Mouse (Mus musculus) 3134 (cell line): Measurements from ENCODE around the gene Gm9833.
"Not testable (repeated sequence)": the region's sequence is repeated elsewhere in the genome, so short reads cannot be mapped to it uniquely, and the experiment has no call there.

ENCODE experiments used
- DNase-seq: peaks from one replicate; pipeline ENCODE4 v3.0.0-alpha.2; 2011; ENCODE audit warnings: low spot score; ENCODE audit not compliant: insufficient read length; ENCODE audit errors: extremely low read depth

Gene Gm9833

DNA sequence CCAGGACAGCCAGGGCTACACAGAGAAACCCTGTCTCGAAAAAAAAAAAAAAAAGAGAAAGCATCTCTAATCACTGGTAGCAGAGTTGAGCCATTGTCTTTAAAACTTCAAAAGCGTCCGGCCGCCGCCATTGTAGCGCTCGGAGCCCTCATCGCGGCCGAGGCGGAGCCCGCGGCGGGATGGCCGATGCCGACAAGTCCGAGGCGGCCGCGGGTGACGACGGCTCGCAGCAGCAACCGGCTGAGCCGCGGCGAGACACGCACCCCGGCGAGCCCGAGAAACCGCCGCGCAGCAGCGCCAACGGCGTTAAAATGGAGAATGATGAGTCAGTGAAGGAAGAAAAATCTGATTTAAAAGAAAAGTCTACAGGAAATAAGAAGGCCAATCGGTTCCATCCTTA, at the start of gene Gm9833:
TSS of gene Gm9833 (plus strand) at position 117 of the 400 bp plus-strand sequence.
- DNase-seq = not testable (repeated sequence)

DNA sequence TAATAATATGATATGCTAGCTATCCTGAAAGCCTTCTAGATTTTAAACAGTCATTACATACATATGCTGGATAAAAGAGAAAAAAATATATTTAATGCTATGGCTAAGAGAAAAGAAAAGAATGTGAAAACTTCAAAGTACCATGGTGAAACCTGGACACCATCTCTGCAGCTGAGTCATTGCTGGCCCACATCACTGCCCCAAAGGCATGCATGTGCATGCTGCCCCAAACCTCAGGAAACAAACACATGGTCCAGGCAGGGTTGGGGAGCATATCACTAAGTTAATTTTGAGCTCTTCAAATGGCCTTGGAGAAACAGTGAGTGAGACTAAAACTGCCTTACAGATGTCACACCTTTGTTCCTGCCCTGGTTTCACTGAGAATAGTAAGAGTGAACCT, 17.8 kb upstream of the Gm9833 start:
- DNase-seq = no peak

DNA sequence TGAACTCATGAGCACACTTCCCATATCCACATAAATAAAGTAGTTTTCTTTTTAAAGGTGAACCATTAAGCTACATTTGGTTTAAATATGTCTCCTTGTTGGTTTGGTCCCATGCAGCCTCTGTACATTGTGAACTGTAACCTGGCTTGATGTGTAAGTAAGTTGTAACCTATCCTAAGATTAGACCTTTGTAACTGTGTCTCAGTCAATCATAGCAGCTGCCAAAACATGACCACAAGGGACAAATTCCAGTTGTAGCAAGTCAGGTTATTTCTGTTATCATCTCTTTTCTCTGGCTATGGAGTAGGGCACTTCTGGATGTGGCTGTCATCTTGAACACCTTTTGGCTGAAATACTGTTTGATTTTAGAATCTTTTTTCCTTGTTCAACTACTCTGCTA, 12.1 kb upstream of the Gm9833 start:
- DNase-seq = no peak

DNA sequence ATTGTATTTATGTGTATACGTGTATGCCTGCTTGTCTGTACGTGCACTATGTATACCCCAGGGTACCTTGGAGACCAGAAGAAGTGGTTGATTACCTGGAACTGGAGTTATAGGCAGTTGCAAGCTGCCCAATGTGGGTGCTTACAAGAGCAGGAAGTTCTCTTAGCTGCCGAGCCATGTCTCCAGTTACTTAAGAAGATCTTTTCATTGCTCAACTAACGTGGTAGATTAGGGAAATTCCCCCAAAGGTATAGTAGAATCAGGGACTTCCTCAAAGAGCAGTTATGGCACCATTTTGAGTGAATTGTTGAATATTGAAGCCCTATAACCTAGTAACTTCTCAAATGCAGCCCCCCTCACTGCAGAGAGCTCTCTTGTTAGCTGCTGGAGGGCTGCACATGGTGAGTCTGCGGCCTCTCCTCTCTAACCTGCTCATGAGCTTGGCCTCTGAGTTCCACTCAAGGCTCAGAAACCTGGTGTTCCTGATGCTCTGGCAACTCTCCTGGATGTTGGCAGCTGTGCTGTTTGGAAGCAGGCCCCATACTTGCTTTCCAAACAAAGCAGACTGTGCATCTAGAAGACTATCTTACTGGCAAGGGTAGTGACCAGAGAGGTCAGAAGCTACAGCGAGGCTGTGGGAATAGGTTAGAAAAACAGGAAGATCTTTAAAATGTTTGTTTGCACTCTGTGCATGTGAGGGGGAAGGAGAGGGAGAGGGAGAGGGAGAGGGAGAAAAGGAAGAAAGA, 10.6 kb upstream of the Gm9833 start:
- no peak for DNase-seq

DNA sequence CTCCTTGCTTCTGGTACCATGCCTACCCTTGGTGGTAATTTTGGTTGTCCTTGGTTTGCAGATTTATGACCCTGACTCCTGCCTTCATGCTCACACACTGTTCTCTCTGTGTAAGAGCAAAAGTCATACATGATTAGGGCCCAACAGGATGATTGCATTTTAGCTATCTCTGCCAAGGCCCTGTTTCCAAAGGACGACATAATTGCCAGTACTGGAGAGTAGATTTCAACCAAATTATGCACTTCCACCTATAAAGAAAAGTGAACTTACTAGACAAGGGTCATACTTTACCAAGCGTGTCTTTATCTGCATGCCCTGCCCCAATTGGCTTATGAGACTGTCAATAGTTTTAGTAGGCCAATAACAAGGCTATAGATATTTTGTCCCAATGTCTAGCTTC, 9.8 kb upstream of the Gm9833 start:
- no peak for DNase-seq

DNA sequence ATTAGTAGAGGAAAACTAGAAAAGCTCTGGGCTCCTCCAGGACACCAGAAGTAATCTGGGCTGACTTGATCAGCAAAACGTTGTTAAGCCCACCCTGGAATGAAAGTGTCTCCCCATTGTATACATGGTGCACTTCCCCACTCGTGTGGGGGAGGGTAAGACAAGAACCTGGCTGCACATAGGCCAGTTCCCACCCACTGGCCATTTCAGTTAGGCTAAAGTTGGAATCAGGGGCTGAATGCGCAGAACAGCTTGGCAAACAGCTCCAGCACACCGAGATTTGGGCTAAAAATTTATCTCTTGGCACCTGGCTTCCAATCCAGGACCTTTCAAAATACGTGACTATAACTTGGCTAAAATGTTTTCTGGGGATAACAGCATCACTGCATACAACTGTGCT, 6.6 kb upstream of the Gm9833 start:
- no peak for DNase-seq

DNA sequence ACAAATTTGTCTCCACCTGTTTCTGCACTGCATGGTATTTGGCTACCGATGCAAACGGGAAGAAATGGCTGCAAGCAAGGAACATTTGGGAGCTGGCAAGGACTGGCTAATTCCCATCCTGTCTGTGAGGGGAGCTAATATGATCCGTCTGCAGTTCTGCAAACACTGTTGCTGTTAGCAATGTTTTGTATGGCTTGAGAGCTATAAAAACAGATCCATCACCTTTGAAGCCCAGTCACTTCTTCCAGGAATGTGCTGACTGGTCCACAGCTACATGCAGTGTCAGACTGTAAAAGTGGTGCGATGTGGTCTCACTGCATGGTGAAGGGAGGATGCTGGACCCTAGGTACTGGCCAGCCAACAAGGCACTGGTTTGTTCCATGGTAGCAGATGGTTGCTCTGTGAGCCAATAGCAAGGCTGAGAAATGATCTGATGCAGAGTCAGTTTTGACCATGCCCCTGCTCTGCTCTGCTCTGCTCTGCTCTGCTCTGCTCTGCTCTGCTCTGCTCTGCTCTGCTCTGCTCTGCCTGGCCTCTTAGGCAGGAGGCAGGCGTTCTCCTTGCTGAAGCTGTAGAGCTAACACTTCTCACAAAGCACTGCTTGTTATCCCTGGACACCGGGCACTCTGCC, 5.9 kb upstream of the Gm9833 start:
- DNase-seq = no peak

DNA sequence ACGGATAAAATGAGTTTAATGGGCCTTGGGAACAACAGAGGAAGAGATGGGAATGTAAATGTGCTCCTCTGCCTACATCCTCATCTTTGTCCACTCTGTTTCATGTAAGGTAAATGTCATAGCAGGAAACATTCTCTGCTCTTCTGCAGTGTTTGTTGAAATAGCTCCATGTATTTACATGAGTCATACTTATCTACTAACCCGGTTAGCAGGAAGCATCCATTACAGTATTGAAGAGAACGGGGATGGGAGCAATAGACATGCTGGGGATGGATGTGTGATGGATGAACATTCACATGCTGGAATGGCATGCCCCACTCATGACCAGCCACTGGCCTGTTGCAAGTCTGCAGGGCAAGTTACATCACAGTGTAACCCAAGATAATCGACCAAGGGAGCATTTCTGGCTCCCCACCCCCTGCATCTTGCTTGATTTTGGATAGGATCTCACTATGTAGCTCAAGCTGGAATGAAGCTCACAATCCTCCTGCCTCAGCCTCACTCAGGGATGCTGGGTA, 5.3 kb upstream of the Gm9833 start:
- DNase-seq = no peak

DNA sequence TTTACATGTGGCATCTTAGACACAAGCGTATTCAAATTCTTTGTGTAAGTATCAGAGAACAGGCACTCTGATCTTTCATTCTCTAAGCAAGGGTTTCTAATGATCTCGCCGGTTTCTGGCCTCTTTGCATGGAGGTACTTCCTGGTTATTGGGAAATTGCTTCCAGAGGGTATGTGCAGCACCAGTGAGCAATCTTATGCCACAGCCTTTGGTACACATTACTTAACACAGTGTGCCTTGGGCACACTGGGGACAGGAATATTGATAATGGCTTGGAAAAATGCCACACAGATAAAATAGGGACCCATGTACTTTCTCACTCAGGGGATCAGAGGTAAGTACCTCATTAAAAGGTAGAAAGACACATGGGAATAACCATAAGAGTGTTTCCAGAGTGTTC, 3.8 kb upstream of the Gm9833 start:
- no peak for DNase-seq

DNA sequence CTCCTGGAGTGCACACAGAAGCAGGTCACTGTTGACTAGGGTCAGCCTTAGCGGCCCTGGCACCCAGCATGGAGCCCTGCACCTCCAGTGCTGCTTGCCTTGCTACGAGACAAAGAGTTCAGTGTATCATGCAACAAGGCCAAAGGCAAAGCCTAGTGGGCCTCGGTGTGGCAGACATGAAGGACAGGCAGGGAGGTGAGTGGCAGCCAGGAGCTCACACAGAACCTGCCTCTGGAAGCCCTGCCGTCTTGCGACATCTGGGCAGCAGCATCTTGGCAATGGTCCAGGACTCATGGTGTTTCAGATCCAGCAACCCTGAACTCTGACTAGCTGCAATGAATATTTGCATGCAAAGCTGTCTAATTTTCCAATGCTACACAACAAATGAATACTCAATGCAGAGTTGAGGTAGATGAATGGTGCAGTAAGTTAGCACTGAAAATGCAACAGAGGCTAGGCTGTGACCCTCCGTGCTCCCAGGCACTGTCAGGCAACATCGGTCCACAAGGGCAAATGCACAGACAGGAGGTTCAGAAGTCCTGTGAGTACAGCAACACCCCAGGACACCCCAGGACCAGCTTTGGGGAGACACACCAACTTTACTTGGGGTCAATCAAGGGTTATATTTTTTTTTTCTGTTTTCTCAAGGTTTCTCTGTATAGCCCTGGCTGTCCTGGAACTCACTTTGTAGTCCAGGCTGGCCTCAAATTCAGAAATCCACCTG, 2.4 kb upstream of the Gm9833 start:
- DNase-seq = peak; percentile 30

DNA sequence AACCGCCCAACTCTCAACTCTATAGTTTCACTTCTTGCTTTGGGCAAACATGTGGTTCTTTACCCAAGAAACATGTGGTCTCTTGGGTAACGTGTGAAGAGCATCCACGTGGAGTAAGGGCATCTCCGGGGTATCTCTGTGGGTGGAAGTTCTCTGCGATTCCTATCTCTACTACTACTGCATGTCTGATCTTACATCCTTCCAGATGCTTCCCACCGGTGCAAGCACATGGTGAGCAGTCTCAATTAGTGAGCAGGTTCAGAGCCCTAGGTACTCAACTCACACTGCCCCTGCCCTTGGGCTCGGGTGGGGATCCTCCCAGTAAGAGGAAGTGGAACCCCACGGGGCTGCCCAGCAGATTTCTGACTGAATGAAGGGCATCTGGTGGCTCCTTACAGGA, 399 bp upstream of the Gm9833 start:
- DNase-seq = no peak

DNA sequence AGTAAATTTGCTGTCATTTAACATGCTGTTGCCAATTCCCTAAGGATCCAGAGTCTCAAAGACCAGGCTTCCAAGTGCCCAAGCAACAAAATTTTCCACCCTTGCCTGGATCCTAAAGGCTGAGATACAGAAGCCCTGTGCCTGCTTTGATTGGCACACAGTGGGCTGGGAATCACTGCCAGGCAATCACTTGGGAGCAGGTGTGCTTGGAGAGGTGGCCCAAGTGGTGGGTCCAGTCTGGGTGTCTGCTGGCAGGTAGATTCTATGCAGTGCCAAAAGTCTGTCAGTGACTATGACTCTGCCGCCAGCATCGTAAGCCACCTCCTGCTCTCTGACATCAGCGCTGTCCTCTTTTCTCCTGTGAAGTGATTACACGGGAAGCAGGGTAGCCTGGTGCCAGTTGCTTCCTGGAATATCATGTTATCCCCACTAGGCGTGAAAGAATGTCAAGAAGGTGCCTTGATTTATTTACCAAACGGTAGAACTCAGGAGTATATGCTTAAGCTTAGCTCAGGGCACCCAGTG, 3.8 kb downstream of the Gm9833 start:
- DNase-seq = no peak

DNA sequence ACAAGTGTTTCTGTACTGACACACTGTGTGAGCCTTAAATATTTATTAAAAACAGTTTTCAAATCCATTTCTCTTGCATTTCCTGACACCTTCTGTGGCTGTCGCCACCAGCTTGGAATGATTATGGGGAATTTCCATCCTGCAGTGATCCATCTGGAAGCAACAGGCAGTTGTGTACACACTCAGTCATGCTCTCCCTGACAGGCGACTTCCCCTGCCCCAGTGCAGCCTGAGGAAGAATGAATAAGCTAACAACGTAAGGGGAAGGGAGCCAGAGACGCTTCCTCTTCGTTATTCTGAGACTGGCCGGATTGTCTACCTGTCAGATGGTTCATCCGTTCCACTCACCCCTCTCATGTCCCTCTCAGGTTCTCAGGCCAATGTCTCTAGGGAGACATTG, 4.6 kb downstream of the Gm9833 start:
- DNase-seq = no peak

DNA sequence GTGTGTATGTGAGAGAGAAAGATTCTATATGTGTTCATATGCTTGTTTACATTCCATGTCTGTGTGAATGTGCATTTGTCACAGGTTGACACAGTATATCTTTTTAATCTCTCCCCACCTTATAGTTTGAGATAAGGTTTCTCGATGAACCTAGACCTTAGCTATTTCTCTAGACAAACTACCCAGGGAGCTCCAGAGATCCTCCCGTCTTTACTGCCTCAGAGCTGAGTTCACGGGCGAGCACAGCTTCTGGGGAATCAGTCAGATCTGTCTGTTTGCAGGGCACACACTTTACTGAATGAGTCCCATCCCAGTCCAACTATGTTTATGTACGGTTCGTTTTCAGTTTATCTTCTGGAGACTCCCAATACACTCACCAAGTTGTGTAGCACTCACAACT, 5.0 kb downstream of the Gm9833 start:
- DNase-seq = no peak

DNA sequence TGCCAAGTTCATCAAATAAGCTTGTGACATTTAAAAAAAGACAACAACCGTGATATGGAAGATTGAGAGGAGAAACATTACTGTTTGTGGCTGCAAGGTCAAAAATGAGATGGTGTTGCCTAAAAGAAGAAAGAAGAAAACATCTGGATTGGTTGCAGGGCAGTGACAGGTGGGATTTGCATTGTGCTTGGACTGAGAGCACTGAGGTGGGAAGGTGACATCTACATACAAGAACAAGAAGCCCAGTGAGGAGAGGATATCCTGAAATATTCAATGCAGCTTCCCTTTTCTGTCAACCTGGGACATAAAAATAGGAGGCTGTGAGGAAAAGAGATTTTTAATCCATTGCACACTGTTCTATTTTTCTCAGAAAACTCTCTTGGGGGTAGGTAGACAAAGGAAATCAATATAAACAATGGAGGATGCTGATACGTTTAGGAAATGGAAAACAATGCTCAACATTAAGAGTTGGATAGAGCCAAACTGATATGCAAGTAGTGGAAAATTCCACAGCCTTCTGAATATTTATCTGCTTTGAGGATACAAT, 7.2 kb downstream of the Gm9833 start:
- no peak for DNase-seq

DNA sequence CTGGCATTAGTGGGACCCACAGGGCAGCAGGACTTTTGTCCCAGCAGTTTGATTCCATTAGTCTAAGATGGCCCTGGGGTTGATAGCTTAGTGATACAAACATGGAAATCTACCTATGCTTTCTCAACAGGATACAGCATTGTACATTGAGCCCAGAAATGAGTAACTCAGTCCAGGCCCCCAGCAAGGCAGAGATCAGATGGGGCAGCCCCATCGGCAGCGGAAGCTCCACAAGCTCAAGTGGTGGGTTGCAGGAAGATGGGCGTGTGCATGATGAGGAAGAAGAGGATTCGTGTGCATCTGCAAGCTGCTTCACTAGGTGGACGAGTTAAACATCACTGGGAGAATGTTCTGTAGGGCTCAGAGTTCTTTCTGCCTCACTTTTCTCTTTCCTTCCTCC, 11.8 kb downstream of the Gm9833 start:
- DNase-seq = no peak

DNA sequence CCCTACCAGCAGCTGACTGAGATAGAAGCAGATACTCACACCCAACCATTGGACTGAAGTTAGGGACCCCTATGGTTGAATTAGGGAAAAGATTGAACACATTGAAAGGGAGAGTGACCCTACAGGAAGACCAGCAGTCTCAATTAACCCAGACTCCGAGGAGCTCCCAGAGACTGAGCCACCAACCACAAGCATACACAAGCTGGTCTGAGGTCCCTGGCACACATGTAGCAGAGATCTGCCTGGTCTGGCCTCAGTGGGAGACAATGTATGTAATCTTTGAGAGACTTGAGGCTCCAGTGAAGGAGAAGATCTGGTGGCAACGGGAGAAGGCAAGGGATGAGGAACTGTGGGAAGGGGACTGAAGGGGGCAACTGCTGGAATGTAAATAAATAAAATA, 23.7 kb downstream of the Gm9833 start:
- no peak for DNase-seq

DNA sequence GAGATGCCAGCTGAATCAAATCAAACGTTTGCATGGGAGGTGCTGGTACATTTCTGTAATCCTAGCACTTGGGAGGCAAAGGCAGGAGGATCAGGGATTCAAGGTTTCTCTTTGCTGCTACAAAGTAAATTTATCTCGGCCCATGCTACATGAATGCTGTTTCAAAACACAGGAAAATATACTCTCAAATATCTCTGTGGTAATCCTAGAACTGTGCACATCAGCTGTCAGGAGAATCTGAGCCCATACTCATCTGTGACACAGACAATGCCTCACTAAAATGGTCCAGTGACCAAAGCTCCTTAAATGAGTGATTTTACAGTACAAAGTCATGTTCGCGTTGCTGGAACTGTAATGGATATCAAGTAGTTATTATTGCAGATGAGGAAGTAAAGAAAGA, 24.3 kb downstream of the Gm9833 start:
- DNase-seq = no peak

DNA sequence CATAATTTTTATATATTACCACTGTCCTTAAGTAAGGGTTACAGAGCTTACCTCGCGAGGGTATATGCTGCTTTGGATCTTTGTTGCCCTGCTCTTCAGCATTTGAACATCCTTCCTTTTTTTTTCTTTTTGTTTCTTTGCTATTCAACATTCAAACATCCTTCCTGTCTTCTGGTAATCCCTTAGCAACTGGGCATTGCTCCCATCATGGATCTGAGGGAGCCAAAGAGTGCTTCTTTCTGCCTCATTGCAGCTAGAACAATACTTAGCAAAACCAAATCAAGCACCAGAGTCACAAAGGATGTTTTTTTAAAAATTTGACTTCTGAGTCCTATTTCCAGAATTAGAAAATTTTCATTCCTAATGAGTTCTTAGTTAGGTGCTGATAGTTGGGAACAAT, 24.8 kb downstream of the Gm9833 start:
- no peak for DNase-seq

DNA sequence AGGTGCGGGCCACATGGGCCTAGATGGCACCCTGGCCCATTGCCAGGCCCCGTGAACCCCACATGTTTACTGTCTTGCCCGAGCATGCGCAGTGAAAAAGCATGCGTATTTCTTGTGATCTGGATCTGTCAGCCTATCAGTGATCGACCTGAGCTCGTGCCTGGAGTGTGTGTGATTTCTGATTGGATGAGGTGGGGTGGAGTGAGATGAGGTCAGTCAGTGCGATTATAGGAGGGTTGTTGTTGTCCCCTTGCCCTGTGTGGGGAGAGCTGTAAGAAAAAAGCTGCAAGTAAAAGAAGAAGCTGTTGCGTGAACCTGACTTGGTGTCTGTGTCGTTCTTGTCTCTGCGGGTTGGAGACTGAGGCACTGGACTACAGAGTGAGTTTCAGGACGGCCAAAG, 28.6 kb downstream of the Gm9833 start:
- DNase-seq = no peak

DNA sequence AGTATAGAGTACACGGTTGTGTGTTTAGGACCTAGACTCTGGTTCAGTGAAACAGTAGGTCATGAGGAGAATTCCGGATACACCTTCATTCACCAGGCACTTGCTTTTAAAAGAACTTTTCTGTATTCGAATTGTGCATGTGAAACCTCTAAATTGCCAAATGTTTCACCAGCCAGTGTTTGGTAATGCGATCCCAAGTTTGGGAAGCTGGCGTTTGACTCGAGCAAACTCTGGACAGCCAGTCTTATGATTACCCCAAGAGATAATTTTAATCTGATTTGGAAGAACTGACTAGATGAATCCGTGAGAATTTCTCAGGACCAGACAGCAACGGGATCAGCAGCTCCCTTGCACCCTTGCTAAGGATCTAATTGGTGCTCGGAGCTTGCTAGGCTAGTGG, 33.3 kb downstream of the Gm9833 start:
- no peak for DNase-seq
